Mouse (Mus musculus) bone marrow macrophage, adult 2 months (primary cell): ENCODE measurements around the gene Cd274.

Experiments used
- CTCF ChIP-seq: IDR thresholded peaks from 2 replicates; pipeline ENCODE4 v1.5.1; 2012; ENCODE audit warnings: low read depth, mild to moderate bottlenecking, low read length, moderate library complexity
- POLR2A ChIP-seq: IDR thresholded peaks from 2 replicates; pipeline ENCODE4 v1.6.1; 2012; ENCODE audit warnings: mild to moderate bottlenecking, low read depth, low read length, borderline replicate concordance

- TF ChIP-seq CTCF (no peak), POLR2A (no peak)
These were observed 43.7 kb upstream of the Cd274 start for GRCm38 (mm10) chr19:29323416-29324049.
